Mouse (Mus musculus) bone marrow, adult 2 months (tissue): ENCODE results near the gene Rbm25. TPM values are rescaled to one million over a fixed set of nuclear protein-coding genes. Genes with fewer than 3 reads are reported as not detected.

Experiments used
- H3K27ac ChIP-seq: fragments of 200-500 bp; 2 replicates; pipeline ENCODE4 v1.5.1; 2012; ENCODE audit warnings: low read depth, mild to moderate bottlenecking, control low read depth, inconsistent platforms, low read length; ENCODE audit not compliant: control insufficient read depth, poor library complexity, insufficient read depth
- H3K4me1 ChIP-seq: fragments of 200-500 bp; 2 replicates; pipeline ENCODE4 v1.6.1; 2011; ENCODE audit warnings: low read length; ENCODE audit not compliant: control insufficient read depth, insufficient read depth
- H3K4me3 ChIP-seq: fragments of 200-500 bp; replicated peaks from 2 replicates; pipeline ENCODE3; 2011; ENCODE audit warnings: mild to moderate bottlenecking, low read depth, low read length, control low read depth; ENCODE audit not compliant: control insufficient read depth
- CTCF ChIP-seq: fragments of 200-500 bp; IDR thresholded peaks from 2 replicates; pipeline ENCODE4 v1.5.1; 2011; ENCODE audit warnings: low read length, control low read depth; ENCODE audit not compliant: control insufficient read depth, insufficient read depth
- POLR2A ChIP-seq: fragments of 200-500 bp; IDR thresholded peaks from 2 replicates; pipeline ENCODE4 v1.6.1; 2011; ENCODE audit warnings: low read depth, mild to moderate bottlenecking, control low read depth, low read length, borderline replicate concordance; ENCODE audit not compliant: control insufficient read depth
- WGBS: fragments of 180-500 bp; shearing (Covaris S2); methylation state at CpG from one replicate; pipeline ENCODE4 v1.1.7; 2018; 5-methylcytosine and 5-hydroxymethylcytosine counted together
- polyA plus RNA-seq: library from polyadenylated mRNA; stranded (reverse); fragments of >200 nt; gene quantifications from 2 replicates; pipeline ENCODE4 v1.2.4, GENCODE M21; 2011; ENCODE audit warnings: low replicate concordance; ENCODE audit not compliant: missing spikeins, insufficient read depth, insufficient read length

The Rbm25 gene
- polyA plus RNA-seq, 1 experiment: 182 TPM

GRCm38 (mm10) chr12:83632680-83633025, 1.6 kb downstream of the Rbm25 start:
- WGBS: under 1% methylated on average over 20 of the region's 20 CpGs
- TF ChIP-seq CTCF (no peak), POLR2A (no peak)
- peak overlapping the region; percentile 65 for H3K27ac ChIP-seq
- H3K4me3 ChIP-seq: peak overlapping the region; percentile 78
- no peaks in the 10 kb centered on the region for H3K4me1 ChIP-seq

GRCm38 (mm10) chr12:83633807-83634206, 2.8 kb downstream of the Rbm25 start:
- 26% methylated on average over 2 of the region's 2 CpGs for WGBS

GRCm38 (mm10) chr12:83641233-83641632, 10.2 kb downstream of the Rbm25 start:
- no peaks in the 10 kb centered on the region for H3K4me1 ChIP-seq
- TF ChIP-seq POLR2A (no peak), CTCF (no peak)
- no peak overlapping the region for H3K4me3 ChIP-seq
- WGBS: 88% methylated on average over 2 of the region's 2 CpGs
- H3K27ac ChIP-seq: no peak overlapping the region

More at GRCm38 (mm10) chr12:83633807-83634206, 2.8 kb downstream of the Rbm25 start:
- no peak overlapping the region for H3K4me3 ChIP-seq
- no peak for TF ChIP-seq POLR2A
- no peak overlapping the region for H3K27ac ChIP-seq
- no peaks in the 10 kb centered on the region for H3K4me1 ChIP-seq

- TF ChIP-seq CTCF (no peak), POLR2A (no peak)
- no peak overlapping the region for H3K4me3 ChIP-seq
- no peaks in the 10 kb centered on the region for H3K4me1 ChIP-seq
- no peak overlapping the region for H3K27ac ChIP-seq
- WGBS: 88% methylated on average over 1 of the region's 1 CpGs
Observed at GRCm38 (mm10) chr12:83643116-83643515, 12.1 kb downstream of the Rbm25 start.

- no peaks in the 10 kb centered on the region for H3K4me1 ChIP-seq
- H3K27ac ChIP-seq: no peak overlapping the region
- H3K4me3 ChIP-seq: no peak overlapping the region
- TF ChIP-seq POLR2A: no peak
- no peak for TF ChIP-seq CTCF
- WGBS: 60% methylated on average over 3 of the region's 3 CpGs
Observed at GRCm38 (mm10) chr12:83650346-83650745, 19.3 kb downstream of the Rbm25 start.

- no peak for TF ChIP-seq POLR2A
- TF ChIP-seq CTCF: no peak
- no peak overlapping the region for H3K27ac ChIP-seq
- no peak overlapping the region for H3K4me3 ChIP-seq
Observed at GRCm38 (mm10) chr12:83651414-83651813, 20.4 kb downstream of the Rbm25 start.

GRCm38 (mm10) chr12:83685466-83685865, 54.4 kb downstream of the Rbm25 start:
- Histone ChIP-seq H3K27ac (no peak overlapping the region), H3K4me1 (no peaks in the 10 kb centered on the region; the same call in 1 of the 2 replicates), H3K4me3 (no peak overlapping the region)
- 85% methylated on average over 1 of the region's 1 CpGs for WGBS
- TF ChIP-seq POLR2A (no peak), CTCF (no peak)

More at GRCm38 (mm10) chr12:83651414-83651813, 20.4 kb downstream of the Rbm25 start:
- no peaks in the 10 kb centered on the region for H3K4me1 ChIP-seq

- no peak overlapping the region for H3K4me3 ChIP-seq
- TF ChIP-seq POLR2A (no peak), CTCF (no peak)
- H3K4me1 ChIP-seq: no peaks in the 10 kb centered on the region; the same call in 1 of the 2 replicates
- 85% methylated on average over 9 of the region's 9 CpGs for WGBS
- no peak overlapping the region for H3K27ac ChIP-seq
Observed at GRCm38 (mm10) chr12:83686575-83687350, 55.7 kb downstream of the Rbm25 start.
